Mouse (Mus musculus) kidney, adult 2 months (tissue): Measurements from ENCODE around the gene Kdelr1.

Experiments used
- CTCF ChIP-seq: fragments of 200-500 bp; conservative IDR thresholded peaks from 2 replicates; pipeline ENCODE4 v1.5.1; 2011; ENCODE audit warnings: low read depth, mild to moderate bottlenecking, control low read depth, low read length, moderate library complexity, mixed read lengths; ENCODE audit not compliant: insufficient read depth, insufficient read length
- POLR2A ChIP-seq: fragments of 200-500 bp; IDR thresholded peaks from one replicate; pipeline ENCODE4 v1.6.1; 2011; ENCODE audit warnings: low read depth, low read length, control low read depth

GRCm38 (mm10) chr7:45922928-45923761, 50.6 kb downstream of the Kdelr1 start:
- TF ChIP-seq POLR2A (no peak), CTCF (no peak)
